Mouse (Mus musculus): ENCODE data around the gene Ndfip2.

Ndfip2 gene

GRCm38 (mm10) chr14:105258379-105259034 is at the start of gene Ndfip2:
Ndfip2 (plus strand) TSS chr14:105258573.
- DNase-seq: peak; percentile 92

- DNase-seq: no peak
Observed at GRCm38 (mm10) chr14:105219525-105220376, 38.6 kb upstream of the Ndfip2 start.

- DNase-seq: no peak
Observed at GRCm38 (mm10) chr14:105222240-105222639, 36.1 kb upstream of the Ndfip2 start.

GRCm38 (mm10) chr14:105225790-105226189 is 32.6 kb upstream of the Ndfip2 start:
- no peak for DNase-seq

GRCm38 (mm10) chr14:105232421-105232820 is 26.0 kb upstream of the Ndfip2 start:
- peak; percentile 46 for DNase-seq

- DNase-seq: no peak
Observed at GRCm38 (mm10) chr14:105236596-105236995, 21.8 kb upstream of the Ndfip2 start.

- no peak for DNase-seq
Observed at GRCm38 (mm10) chr14:105237736-105238135, 20.6 kb upstream of the Ndfip2 start.

GRCm38 (mm10) chr14:105238450-105239038 is 19.8 kb upstream of the Ndfip2 start:
- DNase-seq: no peak

GRCm38 (mm10) chr14:105240120-105240519 is 18.3 kb upstream of the Ndfip2 start:
- DNase-seq: peak; percentile 15

- no peak for DNase-seq
Observed at GRCm38 (mm10) chr14:105243805-105244443, 14.4 kb upstream of the Ndfip2 start.

GRCm38 (mm10) chr14:105251038-105251437 is 7.3 kb upstream of the Ndfip2 start:
- DNase-seq: no peak

GRCm38 (mm10) chr14:105253304-105253703 is 5.1 kb upstream of the Ndfip2 start:
- DNase-seq: no peak

- no peak for DNase-seq
Observed at GRCm38 (mm10) chr14:105254401-105254800, 4.0 kb upstream of the Ndfip2 start.

- no peak for DNase-seq
Observed at GRCm38 (mm10) chr14:105255620-105256019, 2.8 kb upstream of the Ndfip2 start.

GRCm38 (mm10) chr14:105259035-105259880 is 885 bp downstream of the Ndfip2 start:
- DNase-seq: peak; percentile 76

- DNase-seq: no peak
Observed at GRCm38 (mm10) chr14:105262923-105263322, 4.5 kb downstream of the Ndfip2 start.

- no peak for DNase-seq
Observed at GRCm38 (mm10) chr14:105267095-105267494, 8.7 kb downstream of the Ndfip2 start.

GRCm38 (mm10) chr14:105272030-105272429 is 13.7 kb downstream of the Ndfip2 start:
- no peak for DNase-seq

GRCm38 (mm10) chr14:105272539-105272938 is 14.2 kb downstream of the Ndfip2 start:
- DNase-seq: no peak

- DNase-seq: no peak
Observed at GRCm38 (mm10) chr14:105275196-105275595, 16.8 kb downstream of the Ndfip2 start.

- no peak for DNase-seq
Observed at GRCm38 (mm10) chr14:105277277-105277676, 18.9 kb downstream of the Ndfip2 start.

- no peak for DNase-seq
Observed at GRCm38 (mm10) chr14:105284062-105284461, 25.7 kb downstream of the Ndfip2 start.
